Mouse (Mus musculus) cerebellum, adult 2 months (tissue): Measurements from ENCODE around the gene Zfhx3.

ENCODE experiments used
- CTCF ChIP-seq: fragments of 200-500 bp; IDR thresholded peaks from 2 replicates; pipeline ENCODE4 v1.5.1; 2011; ENCODE audit warnings: low read depth, mild to moderate bottlenecking, control low read depth, low read length, moderate library complexity, borderline replicate concordance; ENCODE audit not compliant: insufficient read depth
- POLR2A ChIP-seq: fragments of 200-500 bp; IDR thresholded peaks from 2 replicates; pipeline ENCODE4 v1.6.1; 2011; ENCODE audit warnings: low read length, control low read depth, borderline replicate concordance; ENCODE audit not compliant: insufficient read depth

GRCm38 (mm10) chr8:108101131-108101530 lies 158.7 kb downstream of the Zfhx3 start:
- TF ChIP-seq CTCF (peak; percentile 12; the same call in 1 of the 2 replicates), POLR2A (no peak)
